Mouse (Mus musculus) mammary gland, adult 2 months (tissue): ENCODE measurements around the gene Gm3417. TPM values are rescaled to one million over a fixed set of nuclear protein-coding genes. Genes with fewer than 3 reads are reported as not detected.

ENCODE experiments used
- polyA plus RNA-seq: library from polyadenylated mRNA; depleted of rRNA; stranded (reverse); fragments of >200 nt; gene quantifications from 2 replicates; pipeline ENCODE4 v1.2.3, GENCODE M21; 2012; ENCODE audit warnings: low replicate concordance; rRNA removed

Gene Gm3417
- polyA plus RNA-seq = 0.39 TPM in 1 of 2 replicates, not detected in the other

GRCm38 (mm10) chr17:14978362-14979038 lies at the start of gene Gm3417, which contains the start of gene 9030025P20Rik:
TSS of gene Gm3417 (minus strand) at chr17:14978790.
TSS of gene 9030025P20Rik (plus strand) at chr17:14978468.

DNA sequence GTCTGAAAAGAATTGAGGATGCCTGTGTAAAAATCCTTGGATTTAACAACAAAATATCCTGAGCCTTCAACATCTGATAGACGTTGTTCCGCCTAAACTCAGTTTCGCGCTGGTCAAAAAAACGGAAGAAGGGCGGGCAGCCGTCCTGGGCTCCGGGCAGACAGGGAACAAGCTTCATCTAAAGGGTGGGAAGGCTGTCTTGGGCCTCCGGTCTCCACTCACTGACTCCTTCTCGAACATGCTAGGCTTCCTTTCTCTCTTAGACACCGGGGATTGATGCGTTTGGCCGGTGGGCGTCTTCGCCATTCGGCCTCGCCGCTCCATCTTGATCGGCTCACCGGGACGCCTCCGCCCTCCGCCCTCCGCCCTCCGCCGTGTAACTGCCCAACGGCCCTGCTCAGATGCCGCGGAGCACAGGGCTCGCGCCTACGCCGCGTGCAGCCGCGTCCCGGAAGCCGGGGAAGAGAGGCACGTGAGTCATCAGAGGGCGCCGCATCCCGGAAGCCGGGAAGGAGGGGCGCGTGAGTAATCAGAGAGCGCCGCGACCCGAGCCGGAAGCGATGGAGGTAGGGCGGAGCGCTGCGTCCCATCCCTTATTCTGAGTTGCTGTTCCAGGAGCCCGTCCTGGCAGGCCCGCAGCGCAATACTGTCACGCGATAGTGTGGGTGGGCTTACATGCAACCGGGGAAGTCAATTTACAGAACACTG lies 31.3 kb upstream of the Gm3417 start, which contains the start of gene Gm3435:
Gm3435 (plus strand) TSS at position 471 of the 708 bp plus-strand sequence.

DNA sequence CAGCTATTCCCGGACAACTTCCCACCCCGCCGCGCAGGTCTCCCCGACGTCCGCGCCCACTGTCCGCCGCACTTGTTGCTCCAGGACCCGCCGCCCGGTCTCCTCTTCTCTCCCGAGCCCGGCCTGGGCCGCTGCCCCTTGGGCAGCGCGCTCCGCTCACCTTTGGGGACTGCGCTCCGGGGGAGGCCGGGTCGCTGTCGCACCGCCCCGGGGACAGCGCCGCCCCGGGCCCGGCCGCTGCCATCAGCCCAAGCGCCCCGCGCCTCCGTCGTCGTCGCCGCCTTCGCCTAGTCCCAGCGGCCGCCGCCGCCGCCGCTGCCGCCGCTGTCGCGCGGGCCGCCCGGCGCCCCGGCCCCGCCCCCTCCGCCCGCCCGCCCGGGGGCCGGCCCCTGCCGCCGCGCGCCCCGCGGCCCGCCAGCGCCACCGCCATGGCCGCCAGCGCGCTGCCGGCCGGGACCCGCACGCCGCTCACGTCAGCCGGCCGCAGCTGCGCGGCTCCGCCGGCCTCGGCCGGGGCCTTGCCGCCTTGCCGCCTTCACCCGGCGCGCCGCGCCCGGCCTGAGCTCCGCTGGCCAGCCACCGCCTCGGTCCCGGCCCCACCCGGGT lies 17.5 kb downstream of the Gm3417 start, which contains the start of gene Phf10:
Phf10 (minus strand) TSS at position 323 of the 606 bp plus-strand sequence.

GRCm38 (mm10) chr17:14943009-14943728 lies 35.4 kb downstream of the Gm3417 start, which contains the start of the genes Wdr27 and 1600012H06Rik:
TSS of gene Wdr27 (minus strand) at chr17:14943158.
TSS of gene 1600012H06Rik (plus strand) at chr17:14943184.

Other genes starting within 250 kb of the Gm3417 start
- 3.0 and 4.6 TPM in 2 replicates for gene Wdr27, start 35.6 kb downstream of the Gm3417 start, polyA plus RNA-seq
- 11.3 and 18.8 TPM in 2 replicates for gene 1600012H06Rik, start 35.6 kb downstream of the Gm3417 start, polyA plus RNA-seq
- gene Phf10, start 17.5 kb downstream of the Gm3417 start, polyA plus RNA-seq = 10.5 and 26.3 TPM in 2 replicates
- gene 9030025P20Rik, start 322 bp downstream of the Gm3417 start, polyA plus RNA-seq = 9.0 and 16.6 TPM in 2 replicates
- 0.42 and 2.1 TPM in 2 replicates for gene Gm3435, start 31.4 kb upstream of the Gm3417 start, polyA plus RNA-seq
- 32.8 and 77.5 TPM in 2 replicates for gene Ermard, start 62.4 kb upstream of the Gm3417 start, polyA plus RNA-seq
- gene Tcte3, start 62.7 kb upstream of the Gm3417 start, polyA plus RNA-seq = not detected in 2 replicates
- gene Gm3448, start 62.7 kb upstream of the Gm3417 start, polyA plus RNA-seq = 0.92 and 0.96 TPM in 2 replicates